Mouse (Mus musculus) bone marrow macrophage, adult 2 months (primary cell): ENCODE measurements around the gene Pcbp1.

ENCODE experiments used
- CTCF ChIP-seq: IDR thresholded peaks from 2 replicates; pipeline ENCODE4 v1.5.1; 2012; ENCODE audit warnings: low read depth, mild to moderate bottlenecking, low read length, moderate library complexity
- POLR2A ChIP-seq: IDR thresholded peaks from 2 replicates; pipeline ENCODE4 v1.6.1; 2012; ENCODE audit warnings: mild to moderate bottlenecking, low read depth, low read length, borderline replicate concordance

- no peak for TF ChIP-seq CTCF
- no peak for TF ChIP-seq POLR2A
These were observed 29.5 kb downstream of the Pcbp1 start for GRCm38 (mm10) chr6:86496585-86496984.
